Mouse (Mus musculus) ovary, postnatal 14 days (tissue): Measurements from ENCODE around the gene Gm8909.
A peak's percentile ranks its signal among the peaks of the same experiment; 100 is the strongest.
"Not testable (repeated sequence)": the region's sequence is repeated elsewhere in the genome, so short reads cannot be mapped to it uniquely, and the experiment has no call there.

ENCODE experiments used
- DNase-seq: peaks from one replicate; pipeline ENCODE4 v3.0.0; 2022; ENCODE audit warnings: low spot score

Gene Gm8909

DNA sequence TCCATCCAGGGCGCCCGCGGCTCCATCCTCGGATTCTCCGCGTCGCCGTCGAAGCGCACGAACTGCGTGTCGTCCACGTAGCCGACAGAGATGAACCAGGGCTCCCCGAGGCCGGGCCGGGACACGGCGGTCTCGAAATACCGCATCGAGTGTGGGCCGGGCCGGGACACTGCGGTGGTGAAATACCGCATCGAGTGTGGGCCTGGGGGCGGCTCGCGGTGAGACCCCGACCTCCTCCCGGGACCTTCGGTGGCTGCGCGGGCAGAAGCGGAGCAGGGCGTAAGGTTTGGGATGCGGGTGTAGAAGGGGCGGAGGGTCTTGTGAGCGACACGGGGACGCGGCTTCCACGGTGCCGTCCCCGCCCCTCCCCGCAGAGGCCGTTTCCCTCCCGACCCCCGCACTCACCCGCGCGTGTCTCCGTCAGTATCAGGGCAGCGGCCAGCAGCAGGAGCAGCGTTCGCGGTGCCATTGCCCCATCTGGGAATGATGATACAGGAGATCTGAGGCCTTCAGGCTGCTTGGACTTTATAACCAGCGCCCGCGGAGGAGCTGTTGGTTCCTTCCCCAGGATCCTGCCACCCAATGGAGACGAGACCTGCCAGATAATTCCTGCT, at the start of gene Gm8909:
Gene Gm8909, minus strand, starts transcription at position 499 of the 614 bp plus-strand sequence.
- no peak for DNase-seq

DNA sequence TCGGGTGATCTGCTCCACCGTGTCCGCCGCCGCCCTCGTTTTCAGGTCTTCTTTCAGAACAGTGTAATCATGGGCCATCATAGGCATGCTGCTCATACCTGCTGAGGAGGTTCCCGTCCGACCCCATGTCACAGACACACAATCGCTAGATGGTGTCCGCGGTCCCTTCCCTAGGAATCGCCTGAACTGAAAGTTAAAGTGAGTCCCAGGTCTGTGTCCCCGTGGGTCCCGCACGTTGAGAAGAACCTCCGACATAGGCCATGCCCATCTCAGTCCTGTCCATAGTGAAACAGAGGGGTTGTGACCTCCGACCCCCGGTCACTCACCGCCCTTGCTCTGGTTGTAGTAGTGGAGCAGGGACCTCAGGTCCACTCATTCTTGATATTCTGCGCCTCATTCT, 47.2 kb upstream of the Gm8909 start:
- no peak for DNase-seq

- no peak for DNase-seq
These were observed 38.5 kb upstream of the Gm8909 start for GRCm38 (mm10) chr17:36206846-36207245.

- DNase-seq = no peak
These were observed 37.5 kb upstream of the Gm8909 start for GRCm38 (mm10) chr17:36205862-36206261.

GRCm38 (mm10) chr17:36205456-36205855, 37.1 kb upstream of the Gm8909 start:
- DNase-seq = no peak

GRCm38 (mm10) chr17:36201851-36202250, 33.5 kb upstream of the Gm8909 start:
- no peak for DNase-seq

DNA sequence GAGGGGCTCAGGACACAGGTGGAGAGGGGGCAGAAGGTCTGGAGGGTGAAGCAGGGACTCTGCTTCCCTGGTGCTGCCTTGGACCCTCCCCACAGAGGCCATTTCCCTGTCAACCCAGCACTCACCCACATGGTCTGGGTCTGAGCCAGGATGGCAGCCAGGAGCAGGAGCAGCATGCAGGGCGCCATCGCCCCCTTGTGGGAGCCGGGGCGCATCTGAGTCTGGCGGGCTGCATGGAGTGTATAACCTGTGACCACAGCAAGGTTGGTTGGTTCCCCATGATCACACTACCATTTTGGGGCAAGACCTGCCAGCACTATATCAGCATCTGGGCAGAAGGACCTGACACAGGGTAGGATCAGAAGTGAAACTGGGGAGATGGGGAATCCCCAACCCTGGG, 30.0 kb upstream of the Gm8909 start:
- DNase-seq = no peak

DNA sequence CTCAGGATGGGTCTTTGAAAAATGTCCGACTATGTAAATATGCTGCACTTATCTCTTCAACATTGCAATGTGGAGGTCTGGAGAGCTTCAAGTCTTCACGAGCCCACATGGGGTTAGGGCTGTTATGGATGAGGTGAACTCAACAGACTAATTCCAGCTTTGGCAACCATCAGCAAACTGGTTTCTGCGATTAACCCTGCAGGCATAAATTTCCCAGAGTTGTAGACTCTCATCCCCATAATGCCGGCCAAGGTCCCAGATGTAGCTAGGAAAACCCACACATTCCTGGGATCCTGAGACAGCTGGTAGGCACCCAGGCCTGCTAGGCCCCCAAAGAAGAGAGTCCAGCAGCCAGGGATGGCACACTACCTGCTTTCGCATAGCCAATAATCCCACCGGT, 26.1 kb upstream of the Gm8909 start:
- no peak for DNase-seq

DNA sequence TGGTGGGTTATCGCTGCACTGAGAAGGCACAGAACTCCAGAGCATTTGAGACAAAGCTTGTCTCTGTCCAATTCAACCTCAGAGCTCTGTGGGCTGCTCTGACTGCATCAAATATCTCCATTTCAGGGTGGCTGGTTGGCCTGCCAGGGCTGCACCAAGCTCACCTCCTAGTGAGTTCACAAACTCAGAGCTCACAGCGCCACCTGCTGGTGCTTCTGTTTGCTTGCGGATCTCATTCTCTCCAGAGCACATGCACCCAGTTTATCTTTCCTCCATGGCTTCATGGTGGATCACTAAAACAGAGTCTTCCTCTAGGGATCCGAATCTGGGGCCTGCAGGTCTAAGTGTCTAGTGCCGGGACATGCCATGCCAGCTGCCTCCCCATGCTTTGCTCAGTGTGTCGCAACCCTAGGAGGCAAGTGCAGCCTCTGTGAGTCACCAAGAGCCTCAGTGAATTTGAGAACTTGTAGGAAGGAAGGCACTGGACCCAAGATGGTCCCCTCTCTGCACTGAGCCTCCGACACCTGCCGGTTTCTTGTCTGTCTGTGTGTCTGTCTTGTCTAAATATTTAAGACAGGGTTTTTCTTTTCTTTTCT, 25.3 kb upstream of the Gm8909 start:
- DNase-seq = peak; percentile 44

DNA sequence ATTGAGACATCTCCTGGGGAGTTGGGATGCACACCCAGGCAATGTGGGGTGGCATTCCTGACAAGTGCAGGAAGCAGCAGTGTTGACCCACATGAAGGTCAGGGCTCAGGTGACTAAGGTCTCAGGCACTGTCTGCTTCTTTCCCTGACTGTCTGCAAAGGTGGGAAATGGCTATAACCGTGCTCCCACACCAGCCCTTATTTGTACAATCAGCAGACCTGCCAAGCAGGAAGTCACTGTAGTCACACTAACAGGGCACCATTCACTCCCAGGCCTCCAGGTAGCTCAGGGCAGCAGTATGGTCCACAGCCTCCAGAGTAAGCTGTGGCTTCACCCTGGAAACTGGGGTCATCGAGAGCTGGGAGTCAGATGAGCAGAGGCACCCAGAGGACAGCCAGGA, 24.0 kb upstream of the Gm8909 start:
- DNase-seq = no peak

GRCm38 (mm10) chr17:36190169-36190507, 21.8 kb upstream of the Gm8909 start, which contains the start of gene H2-T3:
Gene H2-T3 (minus strand): TSS chr17:36190287.
- DNase-seq = no peak

- no peak for DNase-seq
These were observed 21.3 kb upstream of the Gm8909 start for GRCm38 (mm10) chr17:36189491-36190168.

DNA sequence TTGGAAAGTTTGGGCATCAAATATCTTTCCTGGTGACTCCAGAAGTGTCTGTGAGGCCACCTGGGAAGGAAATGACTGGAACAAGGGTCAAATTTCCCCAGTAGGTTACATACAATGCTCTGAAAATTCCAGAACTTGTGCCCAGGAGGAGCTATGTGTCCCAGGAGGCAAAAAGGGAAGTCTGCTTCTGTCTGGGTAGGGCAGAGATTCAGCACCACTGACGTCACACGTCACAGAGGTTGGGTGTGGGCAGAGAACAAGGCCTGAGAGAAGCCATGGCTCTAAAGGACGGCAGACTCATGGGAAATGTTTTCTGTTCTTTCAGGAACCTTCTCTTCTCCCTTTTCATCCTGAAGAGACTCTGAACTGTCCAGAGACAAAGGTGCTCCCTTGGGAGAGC, 19.2 kb upstream of the Gm8909 start:
- no peak for DNase-seq

- DNase-seq = no peak
These were observed 13.9 kb upstream of the Gm8909 start for GRCm38 (mm10) chr17:36182212-36182611.

GRCm38 (mm10) chr17:36179446-36179845, 11.1 kb upstream of the Gm8909 start:
- DNase-seq = not testable (repeated sequence)

- DNase-seq = not testable (repeated sequence)
These were observed 10.6 kb upstream of the Gm8909 start for GRCm38 (mm10) chr17:36178938-36179337.

DNA sequence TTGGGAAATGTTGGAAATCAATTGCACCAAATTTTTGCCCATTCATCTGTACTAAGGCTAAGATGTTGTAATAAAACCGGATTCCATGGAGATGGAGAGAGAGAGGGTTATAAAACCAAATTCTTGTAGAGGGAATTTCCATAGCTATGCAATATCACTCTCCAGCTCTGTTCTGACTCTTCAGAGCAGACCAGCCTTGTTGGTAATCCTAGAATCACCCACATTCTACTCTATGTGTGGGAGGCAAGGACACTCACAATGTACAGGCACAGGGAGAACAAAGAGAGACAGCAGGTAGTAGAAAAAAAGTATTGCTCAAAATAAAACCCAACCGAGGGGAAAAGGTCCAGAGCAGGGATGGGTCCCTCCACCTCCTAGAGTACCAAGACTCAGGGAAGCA, 7.8 kb upstream of the Gm8909 start:
- DNase-seq = not testable (repeated sequence)

- DNase-seq = no peak
These were observed 2.0 kb upstream of the Gm8909 start for GRCm38 (mm10) chr17:36170287-36170814.

DNA sequence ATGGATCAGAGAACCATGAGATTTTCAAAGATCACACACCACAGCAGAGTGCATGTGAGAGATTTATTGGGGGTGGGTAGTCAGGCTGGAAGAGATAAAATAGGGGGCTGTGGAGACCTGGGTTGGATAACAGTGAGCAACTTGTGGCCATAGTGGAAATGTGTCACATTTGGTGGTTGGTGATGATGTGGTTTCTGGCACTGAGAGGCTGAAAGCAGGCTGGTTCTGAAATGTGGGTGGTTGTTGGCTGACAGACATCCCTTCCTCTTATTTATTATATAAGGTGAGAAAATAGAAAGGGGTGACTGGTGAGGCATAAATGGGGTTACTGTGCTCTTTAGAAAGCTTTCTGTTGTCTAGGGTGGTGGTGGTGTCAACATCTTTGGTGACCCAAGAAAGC, 1.4 kb upstream of the Gm8909 start:
- no peak for DNase-seq

GRCm38 (mm10) chr17:36169094-36169493, 757 bp upstream of the Gm8909 start:
- not testable (repeated sequence) for DNase-seq

DNA sequence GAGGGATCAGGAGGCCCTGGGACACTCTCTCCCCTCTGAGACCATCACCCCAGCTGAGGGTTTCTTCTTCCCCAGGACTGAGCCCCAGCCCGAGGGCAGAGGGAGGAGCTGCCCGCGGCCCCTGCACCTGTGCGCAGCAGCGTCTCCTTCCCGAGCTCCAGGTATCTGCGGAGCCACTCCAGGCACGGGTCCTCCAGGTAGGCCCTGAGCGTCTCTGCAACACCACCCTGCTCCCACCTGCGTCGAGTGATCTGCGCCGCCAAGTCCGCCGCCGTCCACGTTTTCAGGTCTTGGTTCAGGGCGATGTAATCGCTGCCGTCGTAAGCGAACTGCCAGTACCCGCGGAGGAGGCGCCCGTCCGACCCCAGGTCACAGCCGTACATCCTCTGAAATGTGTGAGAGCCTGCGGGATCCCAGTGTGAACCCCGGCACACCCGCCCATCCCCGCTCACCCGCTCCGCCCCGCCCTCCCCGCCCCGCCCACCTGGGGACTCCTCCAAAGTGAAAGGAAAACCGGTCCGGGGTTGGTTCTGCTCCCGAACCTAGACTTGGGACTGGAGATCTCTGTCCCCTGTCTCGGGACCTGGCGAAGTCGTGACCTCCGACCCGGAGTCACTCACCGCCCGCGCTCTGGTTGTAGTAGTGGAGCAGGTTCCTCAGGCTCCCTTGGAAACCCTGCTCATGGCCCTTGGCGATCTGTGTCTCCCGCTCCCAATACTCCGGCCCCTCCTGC, 865 bp downstream of the Gm8909 start:
- DNase-seq = no peak

GRCm38 (mm10) chr17:36166901-36167300, 1.4 kb downstream of the Gm8909 start:
- DNase-seq = not testable (repeated sequence)
